Mouse (Mus musculus): ENCODE measurements around the gene Olfr1115.

DNA sequence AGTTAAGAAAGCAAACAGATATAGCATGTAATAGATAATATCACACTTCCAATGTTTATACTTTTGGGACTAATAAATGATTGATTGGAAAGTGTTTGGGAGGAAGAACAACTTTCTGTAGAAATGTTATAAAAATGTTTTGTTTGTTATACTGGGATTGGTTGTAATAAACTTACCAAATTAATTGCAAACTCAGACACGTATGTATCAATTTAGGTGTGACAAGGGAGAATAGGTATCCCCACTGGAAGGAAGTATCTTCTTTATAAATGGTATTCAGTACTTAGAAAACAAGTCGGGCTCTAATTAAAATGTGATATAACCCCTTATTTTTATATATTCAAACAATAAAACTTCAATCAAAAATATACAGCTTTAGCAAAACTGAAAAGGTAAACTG, 39.1 kb upstream of the Olfr1115 start, which contains the start of gene Olfr1113:
- no peak for TF ChIP-seq CTCF (IDR thresholded peaks at IDR 0.05; ENCODE audit: low read depth, low read length)
- TF ChIP-seq EP300 (IDR thresholded peaks at IDR 0.05; ENCODE audit: insufficient read depth, low read depth, low read length) = no peak
- TF ChIP-seq POLR2A (IDR thresholded peaks at IDR 0.05; ENCODE audit: insufficient read depth, low read length) = no peak

Data from ES-Bruce4 (cell line).